Mouse (Mus musculus) bone marrow, adult 2 months (tissue): ENCODE data around the gene Col16a1.

Experiments
- CTCF ChIP-seq: fragments of 200-500 bp; IDR thresholded peaks from 2 replicates; pipeline ENCODE4 v1.5.1; 2011; ENCODE audit warnings: low read length, control low read depth; ENCODE audit not compliant: control insufficient read depth, insufficient read depth
- POLR2A ChIP-seq: fragments of 200-500 bp; IDR thresholded peaks from 2 replicates; pipeline ENCODE4 v1.6.1; 2011; ENCODE audit warnings: low read depth, mild to moderate bottlenecking, control low read depth, low read length, borderline replicate concordance; ENCODE audit not compliant: control insufficient read depth

GRCm38 (mm10) chr4:130108929-130109328 is 61.3 kb downstream of the Col16a1 start:
- no peak for TF ChIP-seq POLR2A
- no peak for TF ChIP-seq CTCF
